Mouse (Mus musculus) adrenal gland, postnatal 4 days (tissue): ENCODE measurements around the gene Hist1h4h. TPM values are rescaled to one million over a fixed set of nuclear protein-coding genes. Genes with fewer than 3 reads are reported as not detected.
"Not testable (repeated sequence)": the region's sequence is repeated elsewhere in the genome, so short reads cannot be mapped to it uniquely, and the experiment has no call there.

Experiments
- DNase-seq, 2 experiments: peaks; one replicate each; pipeline ENCODE4 v3.0.0; 2021 to 2022; ENCODE audit warnings: low spot score in 2 of 2, mixed read lengths in 2 of 2
- total RNA-seq, 2 experiments: library from RNA; stranded (reverse); gene quantifications; 2 replicates each; pipeline ENCODE4 v1.2.3; 2021

Hist1h4h gene
- total RNA-seq, 2 experiments from 2014 or later: 1,239 to 1,302 TPM

DNA sequence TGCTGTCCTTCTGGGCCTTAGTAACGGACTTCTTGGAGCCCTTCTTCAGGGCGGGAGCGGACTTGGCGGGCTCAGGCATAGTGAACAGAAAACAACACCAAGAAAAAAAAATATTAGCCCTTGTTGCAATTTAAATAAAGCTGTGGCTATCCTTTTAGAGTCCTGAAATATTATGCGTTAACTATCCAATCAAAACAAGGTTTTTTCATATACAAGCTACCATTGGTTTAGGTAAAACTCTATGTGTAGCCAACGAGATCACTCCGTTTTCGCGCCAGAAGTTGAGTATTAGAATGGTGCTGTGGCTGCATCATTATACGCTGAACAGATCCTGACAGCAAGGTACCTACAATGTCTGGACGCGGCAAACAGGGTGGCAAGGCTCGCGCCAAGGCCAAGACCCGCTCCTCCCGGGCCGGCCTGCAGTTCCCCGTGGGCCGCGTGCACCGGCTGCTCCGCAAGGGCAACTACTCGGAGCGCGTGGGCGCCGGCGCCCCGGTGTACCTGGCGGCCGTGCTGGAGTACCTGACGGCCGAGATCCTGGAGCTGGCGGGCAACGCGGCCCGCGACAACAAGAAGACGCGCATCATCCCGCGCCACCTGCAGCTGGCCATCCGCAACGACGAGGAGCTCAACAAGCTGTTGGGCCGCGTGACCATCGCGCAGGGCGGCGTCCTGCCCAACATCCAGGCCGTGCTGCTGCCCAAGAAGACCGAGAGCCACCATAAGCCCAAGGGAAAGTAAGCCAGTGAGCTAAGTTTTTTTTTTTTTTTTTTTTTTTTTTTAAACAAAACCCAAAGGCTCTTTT, 2.9 kb downstream of the Hist1h4h start, which contains the start of gene Hist1h2af:
Gene Hist1h2af (plus strand): TSS at position 347 of the 808 bp plus-strand sequence.
- DNase-seq: peak in 1 of 2 experiments; percentile 45

DNA sequence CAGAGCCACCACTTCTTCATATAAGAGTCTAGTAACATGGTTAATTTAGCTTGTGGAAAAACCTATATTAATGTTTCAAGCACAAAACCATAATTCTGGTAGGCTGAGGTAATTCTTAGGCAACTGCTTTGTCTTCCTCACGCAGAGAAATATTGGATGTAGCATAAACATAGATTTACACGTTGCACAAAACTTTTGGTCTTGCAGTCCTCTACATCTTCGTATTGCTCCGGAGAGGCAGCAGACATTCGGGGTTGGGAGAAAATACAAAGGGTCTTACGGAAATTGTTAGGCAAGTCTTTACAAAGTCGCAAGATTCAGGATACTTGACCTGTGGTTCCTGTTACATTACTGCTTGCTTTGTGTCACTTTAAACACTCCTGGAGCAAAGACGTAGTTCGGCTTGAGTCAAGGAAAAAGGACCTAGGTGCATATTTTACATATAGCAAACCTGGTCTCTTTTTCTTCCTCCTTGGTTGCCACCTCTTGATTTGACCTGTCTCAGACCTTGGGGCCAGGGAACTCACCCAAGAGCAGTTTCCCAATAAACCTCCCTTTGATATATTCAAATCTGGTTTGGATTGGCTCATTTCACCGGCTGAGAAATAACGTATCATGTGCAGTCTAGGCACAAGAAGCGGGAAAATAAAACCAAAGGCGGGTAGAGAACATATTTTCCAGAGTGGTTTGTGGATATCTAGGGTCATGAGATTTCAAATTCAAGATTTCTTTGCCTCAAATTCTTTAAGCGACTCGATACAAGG, 3.7 kb downstream of the Hist1h4h start:
- no peak for DNase-seq

DNA sequence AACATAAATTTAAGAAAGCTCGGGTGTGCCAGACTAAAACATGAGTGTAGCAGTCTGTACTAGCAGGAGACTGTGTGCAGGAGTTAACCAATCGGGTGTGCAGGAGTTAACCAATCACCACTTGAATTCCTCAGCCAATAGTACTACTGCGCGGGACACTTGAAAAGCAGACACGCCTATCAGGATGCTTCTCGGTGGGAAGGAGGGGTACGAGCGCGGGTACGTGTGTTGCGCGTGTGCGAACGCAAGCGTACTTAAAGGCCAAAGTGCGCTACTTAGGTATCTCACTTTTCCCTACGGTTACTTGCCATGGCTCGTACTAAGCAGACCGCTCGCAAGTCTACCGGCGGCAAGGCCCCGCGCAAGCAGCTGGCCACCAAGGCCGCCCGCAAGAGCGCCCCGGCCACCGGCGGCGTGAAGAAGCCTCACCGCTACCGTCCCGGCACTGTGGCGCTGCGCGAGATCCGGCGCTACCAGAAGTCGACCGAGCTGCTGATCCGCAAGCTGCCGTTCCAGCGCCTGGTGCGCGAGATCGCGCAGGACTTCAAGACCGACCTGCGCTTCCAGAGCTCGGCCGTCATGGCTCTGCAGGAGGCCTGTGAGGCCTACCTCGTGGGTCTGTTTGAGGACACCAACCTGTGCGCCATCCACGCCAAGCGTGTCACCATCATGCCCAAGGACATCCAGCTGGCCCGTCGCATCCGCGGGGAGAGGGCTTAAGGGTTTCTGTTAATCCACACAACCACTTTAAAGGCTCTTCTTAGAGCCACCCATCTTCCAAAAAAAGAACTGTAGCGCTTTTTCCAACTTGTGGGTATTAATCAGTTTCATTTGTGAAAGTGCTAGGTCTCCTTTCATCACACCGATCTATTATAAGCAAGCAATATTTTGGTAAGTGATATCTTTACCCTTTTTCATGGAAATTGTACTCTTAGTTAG, 4.6 kb downstream of the Hist1h4h start, which contains the start of gene Hist1h3g:
Gene Hist1h3g (plus strand): TSS at position 286 of the 939 bp plus-strand sequence.
- DNase-seq: peak; percentile 69 to 76

DNA sequence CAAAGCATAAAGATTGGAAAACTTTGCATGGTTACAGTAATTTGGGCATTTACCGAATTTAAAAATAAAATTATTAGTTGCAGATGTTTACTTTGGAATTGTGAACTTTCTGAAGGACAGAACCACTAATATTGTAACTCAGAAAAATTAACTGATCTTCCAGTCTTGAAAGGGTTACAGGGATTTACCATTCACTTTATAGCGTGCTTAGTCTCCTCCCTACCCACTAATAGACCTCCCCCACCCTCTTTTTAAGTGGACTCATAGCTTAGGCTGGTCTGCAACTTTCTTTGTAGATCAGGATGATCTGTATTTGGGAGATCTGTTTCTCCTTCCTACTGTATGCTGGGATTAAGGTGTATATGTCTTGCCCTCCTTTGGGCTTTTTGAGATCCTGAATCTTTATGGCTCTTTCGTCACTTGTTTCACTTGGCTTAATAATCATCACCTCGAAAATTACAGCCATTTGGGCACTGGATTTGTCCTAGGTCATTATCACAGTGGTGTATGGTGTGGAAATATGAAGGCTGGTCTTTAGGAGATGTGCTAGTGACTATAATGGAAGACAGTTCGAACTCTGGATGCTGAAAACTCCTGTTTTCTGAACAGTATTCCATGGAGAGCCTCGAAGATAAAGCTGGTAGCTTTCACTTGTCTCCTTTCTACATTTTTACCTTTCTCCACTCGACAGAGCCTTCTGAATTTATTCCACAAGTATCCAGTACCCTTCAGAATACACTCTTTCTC, 5.4 kb downstream of the Hist1h4h start:
- DNase-seq: no peak

DNA sequence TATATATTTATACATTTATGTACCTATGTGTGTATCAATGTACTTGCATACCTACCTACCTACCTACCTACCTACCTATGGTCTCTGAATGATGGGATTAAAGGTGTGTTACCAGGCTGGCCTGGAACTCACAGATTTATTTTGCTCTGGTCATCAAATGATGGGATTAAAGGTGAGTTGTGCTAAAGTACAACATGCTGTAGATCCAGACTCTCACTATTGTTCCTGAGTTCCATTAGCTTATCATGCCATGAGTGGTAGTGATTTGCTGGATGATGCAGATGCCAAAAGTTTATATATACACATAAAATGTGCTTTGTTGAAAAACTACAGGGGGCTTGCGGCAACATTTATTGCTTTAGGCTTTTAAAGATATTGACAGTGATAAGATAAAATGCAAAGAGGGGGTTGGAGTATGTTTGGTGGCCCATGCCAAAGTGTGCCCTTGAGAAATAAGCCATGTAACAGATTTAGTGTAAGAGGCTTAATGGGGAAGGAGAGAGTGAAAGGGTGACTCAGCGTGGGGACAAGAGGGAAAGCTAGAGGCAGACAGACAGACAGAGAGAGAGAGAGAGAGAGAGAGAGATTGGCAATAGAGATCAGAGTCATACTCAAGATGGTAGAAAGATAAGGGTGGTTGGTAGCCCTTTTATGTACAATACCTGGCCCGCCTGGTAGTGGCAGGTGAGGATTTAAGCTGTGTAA, 6.3 kb downstream of the Hist1h4h start:
- no peak for DNase-seq

DNA sequence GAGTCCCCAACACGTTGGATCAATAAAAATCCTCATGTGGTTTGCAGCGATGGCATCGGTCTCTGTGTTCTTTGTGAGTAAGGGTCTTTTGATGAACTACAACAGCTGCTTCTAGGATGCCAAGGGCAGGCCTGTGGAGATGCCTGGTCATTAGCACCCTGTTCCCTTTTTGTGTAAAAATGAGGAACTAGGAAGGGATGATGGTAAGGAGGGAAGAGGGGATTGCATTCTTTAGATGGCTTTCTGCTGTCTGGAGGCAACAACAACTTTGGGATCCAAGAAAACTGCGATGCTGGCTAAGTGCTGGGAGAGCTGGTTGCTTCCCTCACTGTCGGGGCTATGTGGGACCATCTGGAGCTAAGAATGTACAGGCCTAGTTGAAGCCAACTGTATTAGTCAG, 7.4 kb downstream of the Hist1h4h start:
- no peak for DNase-seq

DNA sequence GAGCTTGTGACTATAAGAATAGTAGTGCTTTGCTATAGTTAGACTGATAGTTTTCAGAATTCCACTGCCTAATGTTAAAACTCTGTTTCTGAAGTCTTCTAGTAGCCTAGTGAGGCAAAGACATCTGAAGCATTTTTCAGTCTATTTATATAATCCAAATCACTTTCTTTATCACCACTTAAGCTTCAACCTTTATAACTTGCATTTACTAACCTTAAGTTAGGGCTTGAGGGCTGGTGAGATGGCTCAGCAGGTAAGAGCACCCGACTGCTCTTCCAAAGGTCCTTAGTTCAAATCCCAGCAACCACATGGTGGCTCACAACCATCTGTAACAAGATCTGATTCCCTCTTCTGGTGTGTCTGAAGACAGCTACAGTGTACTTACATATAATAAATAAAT, 9.0 kb downstream of the Hist1h4h start:
- DNase-seq: not testable (repeated sequence)

DNA sequence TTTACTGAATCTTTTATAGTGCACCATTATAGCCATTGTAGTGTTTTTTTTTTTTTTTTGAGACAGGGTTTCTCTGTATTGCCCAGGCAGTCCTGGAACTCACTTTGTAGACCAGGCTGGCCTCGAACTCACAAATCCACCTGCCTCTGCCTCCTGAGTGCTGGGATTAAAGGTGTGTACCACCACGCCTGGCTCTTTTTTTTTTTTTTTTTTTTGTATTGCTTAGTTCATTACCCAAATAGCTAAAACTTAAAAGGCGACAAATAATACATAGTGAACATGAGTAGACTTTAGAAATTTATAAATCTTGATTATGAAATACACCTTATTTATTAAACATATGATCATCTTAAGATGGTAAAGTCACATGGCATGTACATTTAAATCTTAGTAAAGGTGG, 10.6 kb downstream of the Hist1h4h start:
- no peak for DNase-seq

DNA sequence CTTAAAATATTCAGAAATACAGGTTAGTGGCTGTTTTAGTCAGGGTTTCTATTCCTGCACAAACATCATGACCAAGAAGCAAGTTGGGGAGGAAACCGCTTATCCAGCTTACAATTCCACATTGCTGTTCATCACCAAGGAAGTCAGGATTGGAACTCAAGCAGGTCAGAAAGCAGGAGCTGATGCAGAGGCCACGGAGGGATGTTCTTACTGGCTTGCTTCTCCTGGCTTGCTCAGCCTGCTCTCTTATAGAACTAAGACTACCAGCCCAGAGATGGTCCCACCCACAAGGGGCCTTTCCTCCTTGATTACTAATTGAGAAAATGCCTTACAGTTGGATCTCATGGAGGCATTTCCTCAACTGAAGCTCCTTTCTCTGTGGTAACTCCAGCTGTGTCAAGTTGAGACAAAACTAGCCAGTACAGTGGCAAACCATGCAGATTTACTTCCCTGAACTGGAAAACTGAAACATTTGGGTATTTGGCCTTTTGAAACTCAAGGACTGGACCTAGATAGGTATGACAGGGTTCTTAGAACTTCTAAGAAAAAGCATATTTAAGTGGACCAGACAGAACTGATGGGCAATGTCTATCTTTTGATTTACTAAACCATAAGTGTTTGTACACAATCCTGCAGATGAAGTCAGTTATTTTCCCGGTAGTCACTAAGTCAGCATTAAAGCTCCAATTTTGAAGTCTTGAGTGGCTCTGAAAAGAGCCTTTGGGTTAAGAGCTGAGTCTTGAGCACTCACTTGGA, 11.6 kb downstream of the Hist1h4h start:
- DNase-seq: not testable (repeated sequence)

DNA sequence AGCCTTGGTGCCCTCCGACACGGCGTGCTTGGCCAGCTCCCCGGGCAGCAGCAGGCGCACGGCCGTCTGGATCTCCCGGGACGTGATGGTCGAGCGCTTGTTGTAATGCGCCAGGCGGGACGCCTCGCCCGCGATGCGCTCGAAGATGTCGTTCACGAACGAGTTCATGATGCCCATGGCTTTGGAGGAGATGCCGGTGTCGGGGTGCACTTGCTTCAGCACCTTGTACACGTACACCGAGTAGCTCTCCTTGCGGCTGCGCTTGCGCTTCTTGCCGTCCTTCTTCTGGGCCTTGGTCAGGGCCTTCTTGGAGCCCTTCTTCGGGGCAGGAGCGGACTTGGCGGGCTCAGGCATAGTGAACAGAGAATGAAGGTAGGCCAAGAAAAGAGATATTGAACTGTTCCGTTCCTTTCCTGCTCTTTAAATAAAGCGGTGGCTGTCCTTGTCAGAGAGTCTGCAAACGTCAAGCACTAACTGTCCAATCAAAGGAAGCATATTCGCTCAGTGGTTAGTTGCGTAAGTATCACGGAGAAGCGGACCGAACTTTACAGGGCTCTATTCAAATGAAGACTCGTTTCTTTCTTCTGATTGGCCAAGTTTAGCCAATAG, 12.3 kb downstream of the Hist1h4h start, which contains the start of gene Hist1h2bh:
Gene Hist1h2bh (minus strand): TSS at position 394 of the 609 bp plus-strand sequence.
- peak in 1 of 2 experiments; percentile 35 for DNase-seq

DNA sequence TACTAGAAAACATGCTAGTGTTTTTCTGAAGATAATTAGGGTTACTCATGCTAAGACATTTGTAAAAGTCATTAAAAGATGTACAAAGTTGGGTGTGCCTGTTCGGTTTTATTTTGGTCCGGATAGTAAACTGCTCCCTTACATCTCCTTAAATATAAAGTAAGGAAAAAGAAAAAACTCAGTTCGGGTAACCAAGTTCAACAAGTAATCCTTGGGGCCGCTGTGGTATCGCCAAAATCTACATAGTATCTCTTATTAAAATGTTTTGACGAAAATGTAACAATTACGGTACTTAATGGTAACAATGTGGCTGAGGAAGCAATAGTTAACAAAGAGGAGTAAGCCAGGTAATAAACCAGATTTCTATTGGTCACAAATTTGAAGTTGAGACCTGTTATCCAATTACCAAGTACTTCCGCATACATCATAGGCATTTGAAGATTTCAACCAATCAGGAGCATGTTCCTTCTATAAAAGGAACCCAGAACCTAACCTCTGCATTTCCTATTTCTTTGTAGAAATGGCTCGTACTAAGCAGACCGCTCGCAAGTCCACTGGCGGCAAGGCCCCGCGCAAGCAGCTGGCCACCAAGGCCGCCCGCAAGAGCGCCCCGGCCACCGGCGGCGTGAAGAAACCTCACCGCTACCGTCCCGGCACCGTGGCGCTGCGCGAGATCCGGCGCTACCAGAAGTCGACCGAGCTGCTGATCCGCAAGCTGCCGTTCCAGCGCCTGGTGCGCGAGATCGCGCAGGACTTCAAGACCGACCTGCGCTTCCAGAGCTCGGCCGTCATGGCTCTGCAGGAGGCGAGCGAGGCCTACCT, 13.3 kb downstream of the Hist1h4h start, which contains the start of gene Hist1h3f:
Gene Hist1h3f (plus strand): TSS at position 88 of the 822 bp plus-strand sequence.
- peak; percentile 37 to 49 for DNase-seq

DNA sequence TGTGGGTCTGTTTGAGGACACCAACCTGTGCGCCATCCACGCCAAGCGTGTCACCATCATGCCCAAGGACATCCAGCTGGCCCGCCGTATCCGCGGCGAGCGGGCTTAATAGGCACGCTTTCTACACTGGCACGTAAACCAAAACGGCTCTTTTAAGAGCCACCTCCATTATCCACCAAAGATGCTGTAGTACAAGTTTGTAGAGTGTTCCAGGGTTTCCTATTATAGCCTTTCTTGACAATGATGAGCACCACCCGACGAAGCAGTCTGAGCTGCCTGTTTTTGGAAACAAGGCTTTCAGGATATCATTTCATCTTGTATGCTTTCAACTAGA, 13.9 kb downstream of the Hist1h4h start:
- not testable (repeated sequence) for DNase-seq

DNA sequence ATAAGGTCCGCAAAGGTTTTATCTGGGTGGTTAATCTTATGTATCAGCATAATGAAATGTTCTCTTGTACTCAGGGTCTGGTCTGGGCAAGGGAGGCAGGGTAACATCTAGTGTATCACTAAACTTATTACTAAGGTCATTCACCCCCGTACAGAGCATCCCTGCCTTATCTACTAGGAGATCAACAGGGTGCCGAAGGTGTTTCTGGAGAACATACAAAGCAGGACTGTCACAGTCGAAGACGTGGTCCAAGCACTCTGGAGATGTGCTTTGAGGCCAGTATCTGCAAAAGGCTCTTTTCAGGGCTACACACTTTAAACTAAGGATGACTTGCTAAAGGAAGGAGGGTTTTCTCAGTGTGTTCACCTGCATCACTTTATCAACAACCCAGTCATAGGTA, 15.8 kb downstream of the Hist1h4h start:
- DNase-seq: no peak

DNA sequence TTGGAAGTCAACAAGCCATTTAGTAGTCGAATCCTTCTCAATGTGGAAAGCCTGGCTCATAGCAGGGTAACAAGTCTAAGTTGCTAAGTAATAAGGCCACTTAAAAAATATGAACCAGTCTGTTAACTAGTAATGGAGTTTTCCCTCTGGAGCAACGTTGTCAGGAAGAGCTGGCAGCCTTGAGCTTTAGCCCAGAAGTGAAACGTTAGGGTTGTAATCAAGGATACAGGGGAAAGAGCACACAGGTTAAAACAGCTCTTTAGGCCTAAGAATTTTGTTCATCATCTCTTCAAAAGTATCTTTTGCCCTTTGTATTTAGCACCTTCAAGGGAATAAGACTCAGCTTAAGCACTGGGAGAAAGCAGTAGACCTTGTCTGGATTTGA, 19.9 kb downstream of the Hist1h4h start:
- no peak for DNase-seq

DNA sequence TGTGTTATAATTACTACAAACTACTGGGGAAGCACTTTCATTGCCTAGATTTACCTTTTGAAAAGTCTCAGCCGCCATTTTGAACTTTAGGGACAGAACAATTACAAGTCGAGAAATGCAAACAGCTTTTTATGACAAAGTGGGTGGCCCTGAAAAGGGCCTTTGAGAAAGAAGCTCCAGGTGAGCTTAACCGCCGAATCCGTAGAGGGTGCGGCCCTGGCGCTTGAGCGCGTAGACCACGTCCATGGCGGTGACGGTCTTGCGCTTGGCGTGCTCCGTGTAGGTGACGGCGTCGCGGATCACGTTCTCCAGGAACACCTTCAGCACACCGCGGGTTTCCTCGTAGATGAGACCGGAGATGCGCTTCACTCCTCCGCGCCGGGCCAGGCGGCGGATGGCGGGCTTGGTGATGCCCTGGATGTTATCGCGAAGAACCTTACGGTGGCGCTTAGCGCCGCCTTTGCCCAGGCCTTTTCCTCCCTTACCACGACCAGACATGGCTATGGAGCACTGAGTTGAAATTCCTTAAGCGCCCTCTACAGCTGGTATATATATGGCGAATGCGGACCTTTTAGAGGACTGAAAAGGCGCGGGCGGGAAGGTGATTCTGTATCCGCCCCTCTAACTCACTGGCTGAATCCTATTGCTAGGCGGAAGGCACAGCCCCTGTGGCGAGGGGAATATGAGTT, 20.4 kb downstream of the Hist1h4h start, which contains the start of gene Hist1h4f:
Gene Hist1h4f (minus strand): TSS at position 503 of the 689 bp plus-strand sequence.
- DNase-seq: peak; percentile 51 to 80
